Mouse (Mus musculus): ENCODE results near the gene Rbfox1.

Gene Rbfox1

GRCm38 (mm10) chr16:6479094-6479590 is 594.0 kb downstream of the Rbfox1 start:
- in situ Hi-C loops (cut with MseI, MboI): no loop called here

GRCm38 (mm10) chr16:6479616-6480410 is 594.7 kb downstream of the Rbfox1 start:
- in situ Hi-C loops (cut with MseI, MboI): no loop called here

GRCm38 (mm10) chr16:6480411-6480728 is 595.2 kb downstream of the Rbfox1 start:
- in situ Hi-C loops (cut with MseI, MboI): no loop called here

GRCm38 (mm10) chr16:6483628-6484027 is 598.5 kb downstream of the Rbfox1 start:
- in situ Hi-C loops (cut with MseI, MboI): no loop called here

- in situ Hi-C loops (cut with MseI, MboI): no loop called here
Observed at GRCm38 (mm10) chr16:6485631-6486030, 600.5 kb downstream of the Rbfox1 start.

- in situ Hi-C loops (cut with MseI, MboI): no loop called here
Observed at GRCm38 (mm10) chr16:6502219-6502618, 617.1 kb downstream of the Rbfox1 start.

- in situ Hi-C loops (cut with MseI, MboI): no loop called here
Observed at GRCm38 (mm10) chr16:6503573-6504331, 618.6 kb downstream of the Rbfox1 start.

GRCm38 (mm10) chr16:6508924-6509323 is 623.8 kb downstream of the Rbfox1 start:
- in situ Hi-C loops (cut with MseI, MboI): no loop called here

- in situ Hi-C loops (cut with MseI, MboI): no loop called here
Observed at GRCm38 (mm10) chr16:6519474-6519873, 634.3 kb downstream of the Rbfox1 start.

GRCm38 (mm10) chr16:6525507-6526170 is 640.5 kb downstream of the Rbfox1 start:
- in situ Hi-C loops (cut with MseI, MboI): no loop called here

GRCm38 (mm10) chr16:6531459-6531858 is 646.3 kb downstream of the Rbfox1 start:
- in situ Hi-C loops (cut with MseI, MboI): no loop called here

GRCm38 (mm10) chr16:6532077-6532995 is 647.2 kb downstream of the Rbfox1 start:
- in situ Hi-C loops (cut with MseI, MboI): no loop called here

- in situ Hi-C loops (cut with MseI, MboI): no loop called here
Observed at GRCm38 (mm10) chr16:6555776-6556175, 670.6 kb downstream of the Rbfox1 start.

- in situ Hi-C loops (cut with MseI, MboI): no loop called here
Observed at GRCm38 (mm10) chr16:6557726-6558125, 672.6 kb downstream of the Rbfox1 start.

GRCm38 (mm10) chr16:6584700-6585099 is 699.5 kb downstream of the Rbfox1 start:
- in situ Hi-C loops (cut with MseI, MboI): no loop called here

- in situ Hi-C loops (cut with MseI, MboI): no loop called here
Observed at GRCm38 (mm10) chr16:6585204-6585603, 700.0 kb downstream of the Rbfox1 start.

GRCm38 (mm10) chr16:6616526-6616925 is 731.4 kb downstream of the Rbfox1 start:
- in situ Hi-C loops (cut with MseI, MboI): no loop called here

- in situ Hi-C loops (cut with MseI, MboI): no loop called here
Observed at GRCm38 (mm10) chr16:6640330-6640729, 755.2 kb downstream of the Rbfox1 start.

- in situ Hi-C loops (cut with MseI, MboI): no loop called here
Observed at GRCm38 (mm10) chr16:6646941-6647340, 761.8 kb downstream of the Rbfox1 start.

- in situ Hi-C loops (cut with MseI, MboI): no loop called here
Observed at GRCm38 (mm10) chr16:6648753-6649152, 763.6 kb downstream of the Rbfox1 start.

- in situ Hi-C loops (cut with MseI, MboI): no loop called here
Observed at GRCm38 (mm10) chr16:6658594-6658993, 773.4 kb downstream of the Rbfox1 start.

Data from mouse trophoblast stem cell (cell line).